Mouse (Mus musculus) liver, embryonic 11.5 days (tissue): Measurements from ENCODE around the gene Iqsec1. TPM values are rescaled to one million over a fixed set of nuclear protein-coding genes. Genes with fewer than 3 reads are reported as not detected.

ENCODE experiments used
- ATAC-seq: fragments of 200-750 bp; cut with Nextera tagmentation; replicated peaks from 2 replicates; pipeline ENCODE4 v1.8.0; 2017; ENCODE audit warnings: moderate number of reproducible peaks, mild to moderate bottlenecking, moderate TSS enrichment, moderate library complexity; ENCODE audit not compliant: low FRiP score
- DNase-seq: peaks from one replicate; pipeline ENCODE4 v3.0.0-alpha.2; 2017; ENCODE audit warnings: low spot score
- H3K27ac ChIP-seq: fragments of 300-500 bp; sonication (generic); 2 replicates; pipeline ENCODE4 v1.5.1; 2014; ENCODE audit warnings: mild to moderate bottlenecking, low read depth, low read length, control low read depth
- H3K27me3 ChIP-seq: fragments of 300-500 bp; sonication (generic); replicated peaks from 2 replicates; pipeline ENCODE4 v1.6.1; 2014; ENCODE audit warnings: low read length, mixed read lengths; ENCODE audit not compliant: control insufficient read depth, insufficient read depth
- H3K36me3 ChIP-seq: fragments of 300-500 bp; sonication (generic); 2 replicates; pipeline ENCODE4 v1.6.1; 2014; ENCODE audit warnings: mild to moderate bottlenecking, low read length, moderate library complexity, mixed read lengths; ENCODE audit not compliant: control insufficient read depth, insufficient read depth
- H3K4me1 ChIP-seq: fragments of 300-500 bp; sonication (generic); replicated peaks from 2 replicates; pipeline ENCODE4 v1.6.1; 2014; ENCODE audit warnings: low read length, mixed read lengths; ENCODE audit not compliant: control insufficient read depth, insufficient read depth
- H3K4me2 ChIP-seq: fragments of 300-500 bp; sonication (generic); 2 replicates; pipeline ENCODE4 v1.6.1; 2014; ENCODE audit warnings: mild to moderate bottlenecking, control low read depth, moderate library complexity
- H3K4me3 ChIP-seq: fragments of 300-500 bp; sonication (generic); 2 replicates; pipeline ENCODE4 v1.5.1; 2014; ENCODE audit warnings: low read depth, low read length, control low read depth
- H3K9ac ChIP-seq: fragments of 300-500 bp; sonication (generic); 2 replicates; pipeline ENCODE4 v1.6.1; 2014; ENCODE audit warnings: low read depth, low read length, control low read depth
- H3K9me3 ChIP-seq: fragments of 300-500 bp; sonication (generic); 2 replicates; pipeline ENCODE4 v1.6.1; 2016; ENCODE audit warnings: low read length, inconsistent platforms, mixed read lengths; ENCODE audit not compliant: control insufficient read depth
- WGBS: fragments of 180-500 bp; shearing (Covaris S2); extraction: QIAGEN DNeasy Blood & Tissue Kit; methylation state at CpG from one replicate; pipeline ENCODE4 v1.1.7; 2014; 5-methylcytosine and 5-hydroxymethylcytosine counted together
- polyA plus RNA-seq: library from polyadenylated mRNA; unstranded; fragments of >200 nt; fragmentation: Nextera tagmentation; extraction: Ambion mirVana; gene quantifications from 2 replicates; pipeline ENCODE4 v1.2.1, GENCODE M21; 2014

Iqsec1 gene
- polyA plus RNA-seq, 1 experiment from 2014 or later = 9.1 TPM

- DNase-seq = no peak
- Histone ChIP-seq H3K27ac (no peak overlapping the region), H3K4me1 (0 out of 2 replicates have a peak, but pooled peaks cover 4% of the 10 kb centered on the region), H3K9ac (no peak overlapping the region), H3K27me3 (peaks cover 23% of the 10 kb centered on the region), H3K4me3 (no peak overlapping the region), H3K36me3 (no peaks in the 10 kb centered on the region), H3K9me3 (no peaks in the 10 kb centered on the region), H3K4me2 (no peak overlapping the region)
- WGBS = 19% methylated on average over 4 of the region's 4 CpGs
- no peak for ATAC-seq
These were observed 257.2 kb downstream of the Iqsec1 start for GRCm38 (mm10) chr6:90731327-90731726.

GRCm38 (mm10) chr6:90729829-90730228 lies 258.7 kb downstream of the Iqsec1 start:
- H3K27ac ChIP-seq = no peak overlapping the region
- no peak for DNase-seq
- no peaks in the 10 kb centered on the region for H3K36me3 ChIP-seq
- H3K4me2 ChIP-seq = no peak overlapping the region
- no peak for ATAC-seq
- no peak overlapping the region for H3K9ac ChIP-seq
- no peaks in the 10 kb centered on the region for H3K9me3 ChIP-seq
- 58% methylated on average over 5 of the region's 5 CpGs for WGBS
- H3K4me1 ChIP-seq = no peaks in the 10 kb centered on the region; the same call in 1 of the 2 replicates
- H3K27me3 ChIP-seq = peaks cover 8% of the 10 kb centered on the region
- H3K4me3 ChIP-seq = no peak overlapping the region

DNA sequence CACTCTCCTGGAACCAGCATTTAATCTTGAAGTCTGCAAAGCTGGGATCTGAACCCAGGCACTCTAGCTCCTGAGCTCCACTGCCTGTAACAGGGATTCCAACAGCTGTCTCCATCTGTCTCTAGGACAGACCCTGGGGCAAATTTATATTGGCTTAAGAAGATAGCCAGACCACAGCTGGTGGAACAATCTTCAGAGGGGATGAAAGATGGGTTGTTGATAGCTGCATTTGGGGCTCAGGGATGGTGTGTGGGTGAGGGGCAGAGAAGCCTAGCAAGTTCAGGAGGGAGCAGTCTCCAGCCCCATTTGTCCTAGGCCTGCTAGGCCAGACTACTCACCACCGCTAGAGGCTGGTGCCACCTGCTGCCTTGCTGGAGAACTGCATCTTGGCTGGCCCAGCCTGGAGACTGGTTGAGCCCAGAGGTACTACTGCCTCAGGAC lies 260.0 kb downstream of the Iqsec1 start:
- no peak overlapping the region for H3K27ac ChIP-seq
- H3K36me3 ChIP-seq = no peaks in the 10 kb centered on the region
- no peaks in the 10 kb centered on the region for H3K9me3 ChIP-seq
- H3K9ac ChIP-seq = no peak overlapping the region
- no peaks in the 10 kb centered on the region for H3K27me3 ChIP-seq
- no peak overlapping the region for H3K4me3 ChIP-seq
- peak; percentile 84 for ATAC-seq
- H3K4me2 ChIP-seq = no peak overlapping the region
- DNase-seq = peak; percentile 70
- H3K4me1 ChIP-seq = no peaks in the 10 kb centered on the region; the same call in 1 of the 2 replicates
- 6% methylated on average over 1 of the region's 1 CpGs for WGBS

DNA sequence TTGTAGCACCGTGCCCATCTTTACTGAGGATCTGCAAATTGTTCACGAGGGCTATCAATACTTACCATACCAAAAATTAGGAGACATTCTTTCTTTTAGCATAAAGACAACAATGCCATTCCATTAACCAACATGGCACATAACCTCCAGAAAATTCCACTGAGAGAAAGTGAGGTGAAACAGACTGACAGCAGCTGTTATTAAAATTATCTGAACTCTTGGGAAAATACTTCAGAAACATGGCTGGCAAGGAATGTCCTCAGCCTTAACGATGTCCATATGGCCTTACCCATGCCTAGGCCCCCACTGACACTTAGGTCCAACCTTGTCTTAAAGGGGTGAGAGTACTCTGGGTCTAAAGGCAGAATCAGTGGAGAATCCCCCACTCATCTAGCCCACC lies 260.7 kb downstream of the Iqsec1 start:
- Histone ChIP-seq H3K9me3 (no peaks in the 10 kb centered on the region), H3K27ac (no peak overlapping the region), H3K9ac (no peak overlapping the region), H3K36me3 (no peaks in the 10 kb centered on the region), H3K4me1 (no peaks in the 10 kb centered on the region; the same call in 1 of the 2 replicates), H3K4me2 (no peak overlapping the region), H3K27me3 (no peaks in the 10 kb centered on the region), H3K4me3 (no peak overlapping the region)
- DNase-seq (no peak), ATAC-seq (no peak)
- 81% methylated on average over 3 of the region's 3 CpGs for WGBS

DNA sequence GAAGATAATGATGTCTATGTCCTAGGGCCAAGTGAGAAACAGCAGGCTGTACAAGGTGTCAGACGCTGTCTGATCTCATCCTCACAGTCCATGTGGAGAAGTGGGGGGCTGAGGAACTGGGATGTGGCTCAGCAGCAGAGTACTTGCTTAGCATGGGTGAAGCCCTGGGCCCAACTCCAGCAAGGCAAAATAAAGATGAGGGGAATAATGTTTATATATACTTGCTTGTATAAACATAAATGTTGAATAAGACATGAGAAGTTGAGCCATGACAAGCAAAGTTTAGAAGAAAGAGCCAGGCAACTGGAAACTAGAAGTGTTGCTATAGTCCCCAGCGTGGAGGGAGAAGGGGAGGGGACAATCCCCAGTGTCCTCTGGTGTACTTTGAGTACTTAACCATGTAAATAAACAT lies 261.8 kb downstream of the Iqsec1 start:
- no peak overlapping the region for H3K27ac ChIP-seq
- no peaks in the 10 kb centered on the region; the same call in 1 of the 2 replicates for H3K4me1 ChIP-seq
- H3K9ac ChIP-seq = no peak overlapping the region
- no peak for ATAC-seq
- 71% methylated on average over 2 of the region's 2 CpGs for WGBS
- H3K4me2 ChIP-seq = no peak overlapping the region
- no peak overlapping the region for H3K4me3 ChIP-seq
- no peaks in the 10 kb centered on the region for H3K36me3 ChIP-seq
- DNase-seq = no peak
- H3K27me3 ChIP-seq = no peaks in the 10 kb centered on the region
- no peaks in the 10 kb centered on the region for H3K9me3 ChIP-seq

DNA sequence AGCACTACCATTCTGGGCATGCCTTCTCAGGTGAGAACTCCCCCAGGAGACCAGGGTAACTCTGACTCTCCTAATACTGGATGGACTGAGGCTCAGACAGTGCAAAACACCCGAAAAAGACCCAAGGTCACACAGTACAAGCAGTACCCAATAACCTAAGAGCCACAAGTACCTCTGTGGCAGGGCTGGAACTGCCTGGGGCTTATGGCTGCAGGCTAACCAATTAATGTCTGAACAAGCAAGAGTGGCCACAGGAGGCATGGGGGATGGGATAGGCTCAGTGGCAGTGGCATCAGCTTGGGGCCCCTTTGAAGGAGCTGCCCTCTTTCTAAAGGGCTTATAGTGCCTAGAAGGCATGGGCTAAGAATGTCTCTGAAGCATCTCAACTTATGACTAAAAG lies 263.0 kb downstream of the Iqsec1 start:
- DNase-seq (no peak), ATAC-seq (no peak)
- Histone ChIP-seq H3K4me1 (no peaks in the 10 kb centered on the region; the same call in 1 of the 2 replicates), H3K4me3 (no peak overlapping the region), H3K27ac (no peak overlapping the region), H3K4me2 (no peak overlapping the region), H3K9me3 (no peaks in the 10 kb centered on the region), H3K27me3 (no peaks in the 10 kb centered on the region), H3K36me3 (no peaks in the 10 kb centered on the region), H3K9ac (no peak overlapping the region)
- 59% methylated on average over 1 of the region's 1 CpGs for WGBS

- Histone ChIP-seq H3K9me3 (no peaks in the 10 kb centered on the region), H3K4me2 (no peak overlapping the region), H3K27me3 (no peaks in the 10 kb centered on the region), H3K4me1 (peaks cover 2% of the 10 kb centered on the region; the same call in 1 of the 2 replicates), H3K9ac (no peak overlapping the region), H3K27ac (no peak overlapping the region), H3K4me3 (no peak overlapping the region), H3K36me3 (no peaks in the 10 kb centered on the region)
- no peak for ATAC-seq
- no peak for DNase-seq
- 86% methylated on average over 3 of the region's 3 CpGs for WGBS
These were observed 265.5 kb downstream of the Iqsec1 start for GRCm38 (mm10) chr6:90722993-90723392.

- Histone ChIP-seq H3K27ac (no peak overlapping the region), H3K4me1 (peaks cover 2% of the 10 kb centered on the region), H3K36me3 (no peaks in the 10 kb centered on the region), H3K9ac (no peak overlapping the region), H3K4me3 (no peak overlapping the region), H3K9me3 (no peaks in the 10 kb centered on the region), H3K4me2 (no peak overlapping the region), H3K27me3 (no peaks in the 10 kb centered on the region)
- DNase-seq (peak; percentile 48), ATAC-seq (peak; percentile 35; the same call in 1 of the 2 replicates)
- WGBS = 49% methylated on average over 5 of the region's 5 CpGs
These were observed 267.3 kb downstream of the Iqsec1 start for GRCm38 (mm10) chr6:90720996-90721746.

- Histone ChIP-seq H3K4me1 (peaks cover 5% of the 10 kb centered on the region), H3K9ac (no peak overlapping the region), H3K4me3 (no peak overlapping the region), H3K9me3 (no peaks in the 10 kb centered on the region), H3K36me3 (no peaks in the 10 kb centered on the region), H3K27ac (no peak overlapping the region), H3K4me2 (no peak overlapping the region), H3K27me3 (no peaks in the 10 kb centered on the region)
- DNase-seq = no peak
- WGBS = 40% methylated on average over 3 of the region's 3 CpGs
- ATAC-seq = no peak
These were observed 268.3 kb downstream of the Iqsec1 start for GRCm38 (mm10) chr6:90720201-90720600.
